Mouse (Mus musculus) embryonic facial prominence, embryonic 11.5 days (tissue): ENCODE results near the gene Coro2b. TPM values are rescaled to one million over a fixed set of nuclear protein-coding genes. Genes with fewer than 3 reads are reported as not detected.

Experiments used
- ATAC-seq: fragments of 200-750 bp; cut with Nextera tagmentation; replicated peaks from 2 replicates; pipeline ENCODE4 v1.8.0; 2017; ENCODE audit warnings: low read depth; ENCODE audit not compliant: insufficient number of reproducible peaks, low FRiP score, low TSS enrichment
- DNase-seq: peaks from one replicate; pipeline ENCODE4 v3.0.0-alpha.2; 2015; ENCODE audit warnings: low spot score
- H3K27ac ChIP-seq: fragments of 300-500 bp; sonication (generic); replicated peaks from 2 replicates; pipeline ENCODE4 v1.5.1; 2014; ENCODE audit warnings: mild to moderate bottlenecking, low read depth, low read length, control low read depth
- H3K27me3 ChIP-seq: fragments of 300-500 bp; sonication (generic); 2 replicates; pipeline ENCODE4 v1.6.1; 2014; ENCODE audit warnings: mild to moderate bottlenecking, low read length, moderate library complexity, mixed read lengths; ENCODE audit not compliant: control insufficient read depth, insufficient read depth
- H3K36me3 ChIP-seq: fragments of 300-500 bp; sonication (generic); replicated peaks from 2 replicates; pipeline ENCODE4 v1.6.1; 2014; ENCODE audit warnings: low read depth, mild to moderate bottlenecking, low read length, moderate library complexity, mixed read lengths; ENCODE audit not compliant: control insufficient read depth, insufficient read depth
- H3K4me1 ChIP-seq: fragments of 300-500 bp; sonication (generic); 2 replicates; pipeline ENCODE4 v1.6.1; 2014; ENCODE audit warnings: low read length, mixed read lengths; ENCODE audit not compliant: control insufficient read depth, insufficient read depth
- H3K4me2 ChIP-seq: fragments of 300-500 bp; sonication (generic); 2 replicates; pipeline ENCODE4 v1.6.1; 2014; ENCODE audit warnings: low read depth, mild to moderate bottlenecking, control low read depth, low read length, moderate library complexity
- H3K4me3 ChIP-seq: fragments of 300-500 bp; sonication (generic); 2 replicates; pipeline ENCODE4 v1.5.1; 2014; ENCODE audit warnings: low read depth, low read length, control low read depth
- H3K9ac ChIP-seq: fragments of 300-500 bp; sonication (generic); replicated peaks from 2 replicates; pipeline ENCODE4 v1.6.1; 2014; ENCODE audit warnings: mild to moderate bottlenecking, control low read depth, low read length
- H3K9me3 ChIP-seq: fragments of 300-500 bp; sonication (generic); replicated peaks from 2 replicates; pipeline ENCODE4 v1.6.1; 2016; ENCODE audit warnings: mild to moderate bottlenecking, low read length, inconsistent platforms, mixed read lengths; ENCODE audit not compliant: control insufficient read depth
- WGBS: fragments of 180-500 bp; shearing (Covaris S2); extraction: QIAGEN DNeasy Blood & Tissue Kit; methylation state at CpG from one replicate; pipeline ENCODE4 v1.1.7; 2014; 5-methylcytosine and 5-hydroxymethylcytosine counted together
- polyA plus RNA-seq: library from polyadenylated mRNA; unstranded; fragments of >200 nt; fragmentation: Nextera tagmentation; extraction: Ambion mirVana; gene quantifications from 2 replicates; pipeline ENCODE4 v1.2.1, GENCODE M21; 2014

Coro2b gene
- polyA plus RNA-seq, 1 experiment from 2014 or later = 6.5 TPM

DNA sequence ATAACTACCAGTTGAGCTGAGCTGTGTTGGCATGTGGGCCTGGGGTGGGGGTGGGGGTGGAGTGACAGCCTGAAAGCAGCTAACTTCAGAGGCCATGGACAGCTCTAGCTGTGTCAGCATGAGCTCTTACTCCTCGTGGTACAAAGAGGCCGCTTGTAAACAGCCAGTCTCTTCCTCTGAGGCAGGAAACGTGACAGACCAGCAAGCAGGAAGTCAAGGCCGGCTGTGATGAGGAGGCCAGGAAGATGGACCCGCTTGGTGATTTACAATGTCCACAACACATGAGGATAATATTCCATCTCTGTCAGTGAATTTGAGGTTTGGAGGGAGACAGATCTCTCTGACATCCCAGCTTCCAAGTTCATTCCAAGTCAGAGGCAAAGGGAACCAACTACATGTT is 111.6 kb downstream of the Coro2b start:
- Histone ChIP-seq H3K9me3 (no peaks in the 10 kb centered on the region), H3K36me3 (no peaks in the 10 kb centered on the region), H3K27ac (no peak overlapping the region), H3K4me3 (no peak overlapping the region), H3K4me2 (no peak overlapping the region), H3K4me1 (no peaks in the 10 kb centered on the region), H3K27me3 (no peaks in the 10 kb centered on the region), H3K9ac (no peak overlapping the region)
- DNase-seq (no peak), ATAC-seq (no peak)
- WGBS = 54% methylated on average over 5 of the region's 5 CpGs

DNA sequence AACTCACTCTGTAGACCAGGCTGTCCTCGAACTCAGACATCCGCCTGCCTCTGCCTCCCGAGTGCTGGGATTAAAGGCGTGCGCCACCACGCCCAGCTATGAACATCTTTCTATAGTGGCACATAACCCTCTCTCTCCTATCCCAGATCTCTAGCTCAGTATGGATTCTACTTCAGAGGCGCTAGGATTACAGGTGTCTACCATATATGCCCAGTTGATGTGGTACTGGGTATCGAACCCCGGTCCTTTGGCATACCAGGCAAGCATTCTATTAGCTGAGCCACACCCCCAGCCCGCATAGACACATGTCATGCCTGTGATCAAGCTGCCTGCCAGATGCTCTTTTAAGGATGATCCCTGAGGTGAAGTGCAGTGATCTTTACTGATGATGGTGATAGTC is 113.0 kb downstream of the Coro2b start:
- Histone ChIP-seq H3K36me3 (no peaks in the 10 kb centered on the region), H3K27ac (no peak overlapping the region), H3K9ac (no peak overlapping the region), H3K4me3 (no peak overlapping the region), H3K9me3 (no peaks in the 10 kb centered on the region), H3K4me1 (no peaks in the 10 kb centered on the region), H3K27me3 (no peaks in the 10 kb centered on the region), H3K4me2 (no peak overlapping the region)
- DNase-seq (no peak), ATAC-seq (no peak)
- WGBS = 93% methylated on average over 10 of the region's 10 CpGs

DNA sequence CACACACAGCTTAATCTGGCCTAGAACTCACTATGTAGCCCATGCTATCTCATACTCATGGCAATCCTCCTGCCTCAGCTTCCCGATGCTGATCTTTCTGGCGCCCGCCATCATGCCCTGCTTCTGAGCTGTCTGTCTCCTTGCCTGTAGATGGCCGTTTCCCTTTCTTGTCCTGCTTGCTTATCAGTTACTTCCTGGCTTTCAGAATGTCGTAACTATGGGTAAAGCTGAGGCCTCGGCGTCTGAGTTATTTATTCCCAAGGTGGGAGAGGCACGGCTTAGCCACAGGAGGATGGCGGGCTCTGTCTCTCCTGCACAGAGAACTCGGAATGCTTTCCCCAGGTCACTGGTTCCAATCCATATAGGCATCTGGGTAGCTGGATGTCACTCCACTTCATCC is 113.9 kb downstream of the Coro2b start:
- WGBS = 90% methylated on average over 10 of the region's 10 CpGs
- DNase-seq (no peak), ATAC-seq (no peak)
- Histone ChIP-seq H3K9me3 (no peaks in the 10 kb centered on the region), H3K36me3 (no peaks in the 10 kb centered on the region), H3K27me3 (no peaks in the 10 kb centered on the region), H3K9ac (no peak overlapping the region), H3K4me2 (no peak overlapping the region), H3K4me3 (no peak overlapping the region), H3K27ac (no peak overlapping the region), H3K4me1 (no peaks in the 10 kb centered on the region)

DNA sequence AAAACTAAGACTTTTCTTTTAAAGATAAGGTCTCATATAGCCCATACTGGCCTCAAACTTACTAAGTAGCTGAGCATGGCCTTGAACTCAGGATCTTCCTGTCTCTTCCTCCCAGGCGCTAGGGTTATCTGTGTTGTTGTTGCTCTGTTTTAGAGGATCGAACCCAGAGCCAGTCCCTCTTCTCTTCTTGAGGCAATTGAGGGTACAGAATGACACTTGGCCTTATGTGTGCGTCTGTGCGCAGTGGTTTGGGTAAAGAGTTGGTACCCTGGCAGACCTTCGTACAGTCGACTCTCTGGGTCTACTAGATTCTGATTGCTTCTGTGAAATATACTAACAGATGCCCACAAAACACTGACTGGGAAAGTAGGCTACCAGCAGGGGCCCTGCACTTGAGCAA is 114.9 kb downstream of the Coro2b start:
- ATAC-seq (no peak), DNase-seq (no peak)
- no peaks in the 10 kb centered on the region for H3K9me3 ChIP-seq
- no peaks in the 10 kb centered on the region for H3K27me3 ChIP-seq
- no peak overlapping the region for H3K9ac ChIP-seq
- 97% methylated on average over 6 of the region's 6 CpGs for WGBS
- no peaks in the 10 kb centered on the region for H3K4me1 ChIP-seq
- H3K27ac ChIP-seq = no peak overlapping the region
- H3K4me2 ChIP-seq = no peak overlapping the region
- H3K4me3 ChIP-seq = no peak overlapping the region
- H3K36me3 ChIP-seq = no peaks in the 10 kb centered on the region

DNA sequence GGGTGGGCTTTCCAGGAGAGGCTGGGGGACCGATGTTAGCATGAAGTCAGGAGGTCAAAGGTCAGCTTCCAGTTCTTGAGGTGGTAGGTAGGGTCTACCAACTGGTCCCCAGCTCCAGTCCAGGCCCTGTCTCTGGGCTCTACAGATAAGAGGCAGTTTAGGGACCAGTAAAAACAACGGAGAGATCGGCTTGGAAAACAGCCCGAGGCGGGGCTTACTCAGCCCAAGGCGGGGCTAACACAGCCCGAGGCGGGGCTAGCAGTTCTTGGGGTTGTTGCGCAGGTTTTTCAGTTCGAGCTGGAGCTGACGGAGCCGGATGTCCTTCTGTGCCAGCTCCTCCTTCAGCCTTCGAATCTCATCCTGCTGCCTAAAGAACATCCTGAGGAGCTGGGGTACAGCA is 115.8 kb downstream of the Coro2b start:
- ATAC-seq = peak; percentile 40

DNA sequence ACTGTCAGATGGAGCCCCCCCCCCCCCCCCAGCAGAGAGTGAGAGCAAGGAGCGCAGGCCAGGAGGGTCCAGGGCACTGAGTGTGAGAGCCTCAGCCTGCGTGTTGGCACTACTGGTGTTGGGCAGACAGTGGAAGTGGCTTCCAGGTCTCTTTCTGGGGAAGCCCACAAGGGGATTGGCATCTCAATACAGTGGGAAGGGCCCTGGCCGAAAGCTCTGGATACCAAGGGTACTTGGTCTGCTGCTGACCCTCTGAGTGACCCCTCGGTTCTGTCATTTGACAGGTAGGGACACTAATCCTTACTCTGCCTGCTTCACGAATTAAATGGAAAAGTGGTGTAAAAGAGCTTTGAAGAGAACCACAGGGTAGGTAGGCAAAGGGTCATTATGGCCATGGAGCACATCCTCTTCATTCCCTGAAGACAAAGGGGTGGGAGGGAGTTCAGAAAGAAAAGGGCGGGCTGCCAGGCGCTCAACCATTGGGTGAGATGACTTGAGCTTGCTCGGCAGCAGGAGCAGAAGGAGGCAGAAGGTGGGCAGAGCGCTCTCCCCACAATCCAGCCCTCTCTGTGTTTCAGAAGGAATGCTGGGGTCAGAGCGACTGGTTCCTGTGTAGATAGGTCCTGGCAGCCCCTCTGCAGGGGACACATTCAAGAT is 116.5 kb downstream of the Coro2b start:
- no peaks in the 10 kb centered on the region for H3K9me3 ChIP-seq
- no peak for DNase-seq
- H3K27me3 ChIP-seq = no peaks in the 10 kb centered on the region
- H3K4me3 ChIP-seq = no peak overlapping the region
- 41% methylated on average over 9 of the region's 10 CpGs for WGBS
- peak overlapping the region; percentile 35; the same call in 1 of the 2 replicates for H3K9ac ChIP-seq
- peak overlapping the region; percentile 11; the same call in 1 of the 2 replicates for H3K4me2 ChIP-seq
- no peak for ATAC-seq
- no peaks in the 10 kb centered on the region for H3K36me3 ChIP-seq
- no peaks in the 10 kb centered on the region for H3K4me1 ChIP-seq
- no peak overlapping the region for H3K27ac ChIP-seq

More for the DNA sequence above, 115.8 kb downstream of the Coro2b start:
- Histone ChIP-seq H3K27ac (no peak overlapping the region), H3K36me3 (no peaks in the 10 kb centered on the region), H3K9me3 (no peaks in the 10 kb centered on the region), H3K4me3 (0 out of 2 replicates have a peak overlapping the region, but pooled peaks have one; percentile 2), H3K27me3 (no peaks in the 10 kb centered on the region), H3K4me2 (peak overlapping the region; percentile 27; the same call in 1 of the 2 replicates), H3K9ac (peak overlapping the region; percentile 49), H3K4me1 (no peaks in the 10 kb centered on the region)
- 4% methylated on average over 13 of the region's 13 CpGs for WGBS
- DNase-seq = peak; percentile 80

DNA sequence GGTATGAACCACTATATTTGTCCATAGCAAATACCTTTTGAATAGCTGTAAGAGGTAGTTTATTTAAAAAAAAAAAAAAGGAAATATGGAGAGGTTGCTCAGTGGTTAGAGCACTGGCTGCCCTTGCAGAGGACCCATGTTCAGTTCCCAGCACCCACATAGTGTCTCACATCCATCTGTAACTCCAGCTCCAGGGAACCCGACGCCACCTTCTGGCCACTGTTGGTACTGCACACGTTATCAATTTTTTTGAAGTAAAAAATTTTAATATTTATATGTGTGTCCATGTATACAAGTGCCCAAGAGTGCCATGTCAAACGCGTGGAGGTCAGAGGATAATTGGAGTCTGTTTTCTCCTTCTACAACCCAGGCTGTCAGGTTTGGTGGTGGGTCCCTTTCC is 118.1 kb downstream of the Coro2b start:
- no peaks in the 10 kb centered on the region for H3K9me3 ChIP-seq
- no peaks in the 10 kb centered on the region for H3K27me3 ChIP-seq
- ATAC-seq = no peak
- no peak overlapping the region for H3K9ac ChIP-seq
- no peaks in the 10 kb centered on the region; the same call in 1 of the 2 replicates for H3K4me1 ChIP-seq
- H3K4me2 ChIP-seq = no peak overlapping the region
- H3K4me3 ChIP-seq = no peak overlapping the region
- DNase-seq = no peak
- H3K36me3 ChIP-seq = no peaks in the 10 kb centered on the region
- H3K27ac ChIP-seq = no peak overlapping the region
- 66% methylated on average over 5 of the region's 5 CpGs for WGBS

DNA sequence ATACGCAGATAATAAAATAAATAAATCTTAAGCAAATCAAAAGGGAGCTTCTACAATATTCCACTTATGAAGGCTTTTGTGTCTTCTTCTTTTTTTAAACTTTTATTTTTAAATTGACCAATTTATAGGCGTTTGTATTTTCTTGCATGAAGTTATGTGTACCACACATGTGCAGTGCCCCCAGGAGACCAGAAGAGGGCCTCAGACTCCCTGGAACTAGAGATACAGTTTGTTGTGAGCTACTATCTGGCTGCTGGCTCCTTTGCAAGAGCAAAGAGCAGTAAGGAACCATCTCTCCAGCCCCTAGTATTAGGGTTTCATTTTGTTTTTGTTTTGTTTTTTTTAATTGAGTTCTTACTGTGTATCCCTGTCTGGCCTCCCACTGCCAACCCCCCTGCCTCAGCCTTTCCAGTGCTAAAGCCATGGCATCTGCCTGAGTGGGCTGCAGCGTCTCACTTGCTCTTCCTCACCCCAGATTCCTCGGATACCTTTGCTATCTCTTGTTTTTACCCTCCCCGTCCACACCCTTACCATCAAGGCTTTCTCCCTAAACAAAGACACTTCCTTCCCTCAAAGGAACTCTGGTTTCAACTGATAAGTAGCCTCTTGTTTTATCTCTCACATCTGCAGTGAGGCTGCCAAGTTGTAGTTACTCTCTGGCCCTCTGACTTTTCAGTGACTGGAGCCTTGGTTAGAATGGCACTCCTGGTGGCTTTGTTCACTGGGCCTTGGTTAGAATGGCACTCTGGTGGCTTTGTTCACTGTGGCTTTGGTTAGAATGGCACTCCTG is 129.3 kb downstream of the Coro2b start:
- no peaks in the 10 kb centered on the region for H3K4me1 ChIP-seq
- no peak for DNase-seq
- no peak overlapping the region for H3K27ac ChIP-seq
- 80% methylated on average over 5 of the region's 5 CpGs for WGBS
- H3K27me3 ChIP-seq = no peaks in the 10 kb centered on the region
- H3K9me3 ChIP-seq = no peaks in the 10 kb centered on the region
- no peaks in the 10 kb centered on the region for H3K36me3 ChIP-seq
- H3K4me2 ChIP-seq = no peak overlapping the region
- H3K4me3 ChIP-seq = no peak overlapping the region
- no peak for ATAC-seq
- H3K9ac ChIP-seq = no peak overlapping the region
